Comparison of ENCODE assay signal across 17 mouse cellular contexts in genomic region chr3:109562268-109562667, GRCm38 (mm10).
A peak's percentile ranks its signal among the peaks of the same experiment; 100 is the strongest.
DNase-seq lines count a peak whose midpoint lies in the region; ATAC-seq and TF ChIP-seq lines count a peak whose summit lies in the region.
"Had no signal": no experiment of that assay in that cellular context is flagged by ENCODE, and none has a peak within 500 bp of the region (broad histone marks: within the 10 kb centered on the region; RNA-seq: fewer than 3 reads in every experiment).

No protein-coding gene starts in this region.

- H3K9ac ChIP-seq in heart, embryonic 12.5 days, result no peak overlapping the region
- H3K9ac ChIP-seq in kidney, postnatal 0 days (ENCODE audit: low read depth, low read length), result no peak overlapping the region
- H3K9ac ChIP-seq: embryonic facial prominence, embryonic 12.5 days; forebrain, embryonic 15.5 days had no signal

- WGBS in heart, embryonic 12.5 days, result 56% methylated on average over 4 of the region's 4 CpGs
- WGBS in kidney, adult 2 months, result 58% methylated on average over 4 of the region's 4 CpGs
- 57% methylated on average over 4 of the region's 4 CpGs for WGBS in kidney, postnatal 0 days

- H3K4me3 ChIP-seq in heart, embryonic 12.5 days, result no peak overlapping the region
- no peak overlapping the region for H3K4me3 ChIP-seq in kidney, adult 2 months (ENCODE audit: insufficient read depth, low read depth, low read length)
- no peak overlapping the region for H3K4me3 ChIP-seq in kidney, postnatal 0 days (replicated peaks; ENCODE audit: low read depth, low read length)
- H3K4me3 ChIP-seq: embryonic facial prominence, embryonic 12.5 days; forebrain, embryonic 15.5 days had no signal

- no peaks in the 10 kb centered on the region for H3K27me3 ChIP-seq in heart, embryonic 12.5 days (replicated peaks)
- H3K27me3 ChIP-seq in kidney, adult 2 months (replicated peaks; ENCODE audit: control insufficient read depth, insufficient read depth, low read length), result no peaks in the 10 kb centered on the region
- H3K27me3 ChIP-seq in kidney, postnatal 0 days (ENCODE audit: insufficient read depth, low read length), result no peaks in the 10 kb centered on the region
- H3K27me3 ChIP-seq: embryonic facial prominence, embryonic 12.5 days; forebrain, embryonic 15.5 days had no signal

- H3K36me3 ChIP-seq in heart, embryonic 12.5 days, result no peaks in the 10 kb centered on the region
- H3K36me3 ChIP-seq in kidney, adult 2 months (ENCODE audit: control insufficient read depth, insufficient read depth, low read length), result no peaks in the 10 kb centered on the region
- no peaks in the 10 kb centered on the region for H3K36me3 ChIP-seq in kidney, postnatal 0 days (ENCODE audit: insufficient read depth, low read length)
- H3K36me3 ChIP-seq: embryonic facial prominence, embryonic 12.5 days; forebrain, embryonic 15.5 days had no signal

- no peak overlapping the region for H3K27ac ChIP-seq in heart, embryonic 12.5 days (ENCODE audit: poor library complexity, severe bottlenecking)
- peak overlapping the region; percentile 56 for H3K27ac ChIP-seq in kidney, adult 2 months (ENCODE audit: insufficient read depth, low read depth, low read length)
- peak overlapping the region; percentile 38; the same call in 1 of the 2 replicates for H3K27ac ChIP-seq in kidney, postnatal 0 days
- H3K27ac ChIP-seq: embryonic facial prominence, embryonic 12.5 days; forebrain, embryonic 15.5 days; hindbrain, postnatal 0 days had no signal

- no peak for TF ChIP-seq POLR2A in kidney, adult 2 months (IDR thresholded peaks at IDR 0.05; ENCODE audit: low read depth, low read length)

- no peaks in the 10 kb centered on the region for H3K9me3 ChIP-seq in heart, embryonic 12.5 days (replicated peaks)
- no peaks in the 10 kb centered on the region for H3K9me3 ChIP-seq in kidney, postnatal 0 days (replicated peaks; ENCODE audit: low read length)
- H3K9me3 ChIP-seq: embryonic facial prominence, embryonic 12.5 days; forebrain, embryonic 15.5 days had no signal

- peak; percentile 48; the same call in 1 of the 2 replicates for ATAC-seq in heart, embryonic 12.5 days (ENCODE audit: insufficient number of reproducible peaks, low FRiP score)
- peak; percentile 59 for ATAC-seq in kidney, postnatal 0 days (replicated peaks; ENCODE audit: low FRiP score, low read depth)
- ATAC-seq: forebrain, embryonic 15.5 days had no signal

- no peak for TF ChIP-seq CTCF in kidney, adult 2 months (conservative IDR thresholded peaks at IDR 0.05; ENCODE audit: insufficient read depth, insufficient read length, low read depth, low read length)
- no peak for TF ChIP-seq CTCF in kidney, postnatal 0 days (IDR thresholded peaks at IDR 0.05; ENCODE audit: low read depth)

- no peak overlapping the region for H3K4me2 ChIP-seq in heart, embryonic 12.5 days
- H3K4me2 ChIP-seq in kidney, postnatal 0 days (ENCODE audit: low read length), result no peak overlapping the region
- H3K4me2 ChIP-seq: embryonic facial prominence, embryonic 12.5 days; forebrain, embryonic 15.5 days; heart, embryonic 11.5 days had no signal

- H3K4me1 ChIP-seq in heart, embryonic 12.5 days (replicated peaks), result peaks cover 18% of the 10 kb centered on the region; the same call in 1 of the 2 replicates
- 0 out of 2 replicates have a peak, but pooled peaks cover 2% of the 10 kb centered on the region for H3K4me1 ChIP-seq in kidney, adult 2 months (ENCODE audit: control insufficient read depth, insufficient read depth, low read length)
- no peaks in the 10 kb centered on the region for H3K4me1 ChIP-seq in kidney, postnatal 0 days (replicated peaks; ENCODE audit: insufficient read depth, low read length)
- H3K4me1 ChIP-seq: embryonic facial prominence, embryonic 12.5 days; forebrain, embryonic 15.5 days had no signal

- no peak for DNase-seq in heart, adult 8-10 months (ENCODE audit: low spot score)
- no peak for DNase-seq in kidney, adult 2 months
- no peak for DNase-seq in kidney, postnatal 4 days
- DNase-seq in kidney, postnatal 0 days (ENCODE audit: low spot score), result no peak
- no peak for DNase-seq in kidney, postnatal 25 days
- DNase-seq in adrenal gland, adult 18-20 months (ENCODE audit: low spot score in 2 of 2), result no peak
- DNase-seq: adrenal gland, postnatal 14 days; cerebellum, adult 11-12 months; cerebellum, adult 9-10 months; cerebellum, postnatal 25 days; gastrocnemius, postnatal 36 days; heart, adult 18-20 months had no signal
